Mouse (Mus musculus): ENCODE data around the gene 1700001P01Rik.
"Not testable (repeated sequence)": the region's sequence is repeated elsewhere in the genome, so short reads cannot be mapped to it uniquely, and the experiment has no call there.

The 1700001P01Rik gene

GRCm38 (mm10) chr11:97793165-97793564, 17.4 kb upstream of the 1700001P01Rik start:
- DNase-seq (ENCODE audit: low spot score in 2 of 2) = peak in 1 of 2 experiments; percentile 71

DNA sequence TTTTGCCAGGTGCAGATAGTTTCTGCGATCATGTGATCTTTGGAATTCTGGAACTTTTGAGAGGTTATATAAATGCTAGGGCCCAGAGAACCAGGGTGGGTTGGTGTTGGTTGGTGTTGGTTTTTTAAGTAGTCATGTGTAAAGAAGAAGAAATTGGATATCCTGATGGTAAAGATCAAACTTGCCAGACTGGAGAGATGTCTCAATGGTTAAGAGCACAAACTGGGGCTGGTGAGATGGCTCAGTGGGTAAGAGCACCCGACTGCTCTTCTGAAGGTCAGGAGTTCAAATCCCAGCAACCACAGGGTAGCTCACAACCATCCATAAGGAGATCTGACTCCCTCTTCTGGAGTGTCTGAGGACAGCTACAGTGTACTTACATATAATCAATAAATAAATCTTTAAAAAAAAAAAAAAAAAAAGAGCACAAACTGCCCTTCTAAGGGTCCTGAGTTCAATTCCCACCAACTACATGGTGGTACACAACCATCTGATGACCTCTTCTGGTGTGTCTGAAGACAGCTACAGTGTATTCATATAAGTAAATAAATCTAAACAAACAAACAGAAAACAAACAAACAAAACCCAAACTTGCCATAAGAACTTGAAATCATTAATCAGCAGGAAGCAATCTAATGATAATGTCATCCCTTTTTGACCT, 15.2 kb upstream of the 1700001P01Rik start:
- DNase-seq (ENCODE audit: low spot score in 2 of 2) = not testable (repeated sequence)

DNA sequence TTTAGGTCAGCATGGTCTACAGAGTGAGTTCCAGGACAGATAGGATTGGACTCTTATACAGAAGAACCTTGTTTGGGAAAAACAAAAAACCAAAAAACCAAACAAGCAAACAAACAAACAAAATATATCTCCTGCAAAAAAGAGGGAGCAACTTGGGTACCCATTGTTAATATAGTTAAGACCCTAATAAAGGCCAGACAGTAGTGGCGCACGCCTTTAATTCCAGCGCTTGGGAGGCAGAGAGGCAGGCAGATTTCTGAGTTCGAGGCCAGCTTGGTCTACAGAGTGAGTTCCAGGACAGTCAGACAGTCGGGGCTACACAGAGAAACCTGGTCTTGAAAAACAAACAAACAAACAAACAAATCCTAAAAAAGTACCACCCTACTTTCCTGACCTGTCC, 14.0 kb upstream of the 1700001P01Rik start:
- DNase-seq (ENCODE audit: low spot score in 2 of 2) = no peak

GRCm38 (mm10) chr11:97787961-97788360, 12.2 kb upstream of the 1700001P01Rik start:
- no peak for DNase-seq (ENCODE audit: low spot score in 2 of 2)

- no peak for DNase-seq (ENCODE audit: low spot score in 2 of 2)
Measured at GRCm38 (mm10) chr11:97782564-97782895, 6.8 kb upstream of the 1700001P01Rik start.

- DNase-seq (ENCODE audit: low spot score in 2 of 2) = peak; percentile 98 to 99
Measured at GRCm38 (mm10) chr11:97781832-97782563, 6.3 kb upstream of the 1700001P01Rik start, which contains the start of gene Rpl23. Gene Rpl23, minus strand, starts transcription at chr11:97782437.

GRCm38 (mm10) chr11:97781478-97781831, 5.7 kb upstream of the 1700001P01Rik start:
- DNase-seq (ENCODE audit: low spot score in 2 of 2) = no peak

DNA sequence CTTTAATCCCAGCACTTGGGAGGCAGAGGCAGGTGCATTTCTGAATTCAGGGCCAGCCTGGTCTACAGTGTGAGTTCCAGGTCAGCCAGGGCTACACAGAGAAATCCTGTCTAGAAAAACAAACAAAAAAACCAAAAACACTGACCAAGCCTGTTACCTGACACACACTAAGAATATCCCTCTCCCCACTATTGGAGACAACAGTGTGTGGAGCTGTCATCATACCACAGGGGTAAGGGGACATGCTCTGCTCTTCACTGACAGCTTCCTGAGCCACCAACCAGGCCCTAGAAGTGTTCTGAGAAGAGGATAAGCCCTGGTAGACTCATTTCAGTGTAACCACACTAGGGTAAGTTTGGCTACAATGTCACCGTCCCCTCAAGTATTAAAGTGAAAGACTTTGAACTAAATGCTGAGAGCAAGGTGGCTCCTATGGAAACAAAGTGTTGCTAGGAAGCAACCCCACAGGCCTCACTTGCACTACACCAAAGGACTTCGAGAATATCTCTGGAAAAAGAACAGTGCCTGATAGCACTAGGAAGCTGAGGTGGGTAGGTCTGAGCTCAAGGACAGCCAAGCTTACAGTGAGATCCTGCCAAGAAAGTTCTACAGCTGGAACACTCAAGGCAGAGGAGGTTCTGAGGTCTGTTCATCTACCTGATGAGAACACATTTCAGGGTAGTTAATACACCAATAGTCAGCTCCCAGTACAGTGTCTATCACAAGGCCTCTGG, 4.4 kb upstream of the 1700001P01Rik start:
- DNase-seq (ENCODE audit: low spot score in 2 of 2) = no peak

- DNase-seq (ENCODE audit: low spot score in 2 of 2) = no peak
Measured at GRCm38 (mm10) chr11:97778918-97779317, 3.2 kb upstream of the 1700001P01Rik start.

DNA sequence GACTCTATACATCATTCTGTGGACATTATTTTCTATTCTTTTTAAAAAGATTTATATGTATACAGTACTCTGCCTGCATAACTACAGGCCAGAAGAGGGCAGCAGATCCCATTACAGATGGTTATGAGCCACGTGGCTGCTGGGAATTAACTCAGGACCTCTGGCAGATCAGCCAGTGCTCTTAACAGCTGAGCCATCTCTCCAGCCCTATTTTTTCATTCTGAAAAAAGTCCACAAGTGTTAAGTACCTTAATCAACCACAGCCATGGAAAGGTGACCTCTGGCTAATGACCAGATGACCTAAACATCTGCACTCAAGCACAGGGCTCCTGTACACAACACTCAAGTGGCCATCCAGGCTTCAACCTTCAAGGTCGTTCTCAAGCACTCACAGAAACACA, 1.4 kb upstream of the 1700001P01Rik start:
- no peak for DNase-seq (ENCODE audit: low spot score in 2 of 2)

GRCm38 (mm10) chr11:97776497-97777128, 895 bp upstream of the 1700001P01Rik start:
- no peak for DNase-seq (ENCODE audit: low spot score in 2 of 2)

GRCm38 (mm10) chr11:97775186-97775585, 532 bp downstream of the 1700001P01Rik start:
- DNase-seq (ENCODE audit: low spot score in 2 of 2) = no peak

DNA sequence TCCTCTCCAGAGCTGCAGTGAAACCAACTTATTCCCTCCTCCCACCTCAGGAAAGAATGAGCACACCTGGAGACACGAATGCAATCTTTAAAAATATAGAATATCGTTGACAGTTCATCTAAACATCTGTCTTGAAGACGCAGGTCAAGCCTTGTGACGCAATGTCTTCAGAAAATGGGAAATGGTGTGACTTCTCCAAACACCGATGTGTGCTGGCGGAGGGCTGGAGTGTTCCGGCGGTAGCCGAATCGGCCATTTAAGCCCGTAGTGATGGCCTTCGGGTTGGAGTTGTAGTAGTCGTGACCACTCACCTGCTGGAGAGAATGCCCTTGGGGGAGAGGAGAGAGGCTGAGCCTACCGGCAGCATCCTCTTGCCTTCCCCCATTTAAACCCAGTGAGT, 4.3 kb downstream of the 1700001P01Rik start:
- no peak for DNase-seq (ENCODE audit: low spot score in 2 of 2)

DNA sequence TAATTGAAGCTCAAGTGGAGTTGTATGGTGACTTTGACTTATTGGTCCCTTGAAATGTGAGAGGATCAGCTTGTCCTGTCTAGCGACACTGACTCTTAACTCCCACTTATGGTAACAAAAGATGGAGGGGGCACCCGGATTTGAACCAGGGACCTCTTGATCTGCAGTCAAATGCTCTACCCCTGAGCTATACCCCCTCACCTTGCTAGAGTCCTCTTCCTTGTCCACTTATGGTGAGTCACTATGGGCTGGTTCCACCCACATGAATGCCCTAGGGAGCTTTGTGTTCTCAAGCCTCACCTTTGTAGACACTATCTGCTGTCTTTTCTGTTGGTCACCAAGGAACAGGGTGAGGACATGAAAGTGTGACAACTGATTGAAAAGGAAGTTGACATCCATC, 6.0 kb downstream of the 1700001P01Rik start:
- DNase-seq (ENCODE audit: low spot score in 2 of 2) = no peak

DNA sequence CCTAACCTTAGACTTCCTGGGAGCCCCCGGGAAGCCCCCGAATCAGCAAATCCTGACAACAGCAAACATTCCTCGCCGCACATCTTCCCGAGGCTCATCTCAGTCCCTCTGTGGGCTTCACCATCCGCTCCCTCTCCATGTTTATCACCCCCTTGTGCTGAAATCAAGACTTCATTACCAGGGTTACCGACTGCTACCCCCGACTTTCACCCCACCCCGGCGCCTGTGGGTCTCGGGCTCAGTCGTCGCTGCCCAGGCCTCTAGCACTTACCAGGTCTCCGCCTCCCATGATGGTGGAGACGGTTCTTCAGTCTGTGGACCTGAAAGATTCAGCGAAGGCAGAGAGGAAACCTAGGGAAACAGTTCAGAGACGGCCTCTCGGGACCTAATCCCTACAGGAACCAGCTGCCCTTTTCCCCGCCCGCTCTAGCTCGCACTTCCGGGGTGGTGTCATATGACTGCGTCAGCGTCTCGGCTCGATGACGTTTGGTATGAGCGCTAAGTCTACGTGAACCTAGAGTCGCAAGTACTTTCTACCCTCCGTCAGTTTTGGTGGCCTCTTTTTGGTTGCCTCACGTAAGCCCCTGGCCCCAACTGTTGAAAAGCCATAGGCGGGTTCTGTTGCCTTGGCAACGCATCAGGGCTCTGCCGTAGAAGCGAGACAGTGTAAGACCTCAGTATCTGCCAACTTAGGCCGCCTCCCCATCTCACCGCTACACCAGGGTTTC, 9.4 kb downstream of the 1700001P01Rik start, which contains the start of gene Cwc25:
Gene Cwc25, minus strand, starts transcription at position 403 of the 728 bp plus-strand sequence.
- peak; percentile 94 to 95 for DNase-seq (ENCODE audit: low spot score in 2 of 2)

- no peak for DNase-seq (ENCODE audit: low spot score in 2 of 2)
Measured at GRCm38 (mm10) chr11:97761638-97762037, 14.1 kb downstream of the 1700001P01Rik start.

DNA sequence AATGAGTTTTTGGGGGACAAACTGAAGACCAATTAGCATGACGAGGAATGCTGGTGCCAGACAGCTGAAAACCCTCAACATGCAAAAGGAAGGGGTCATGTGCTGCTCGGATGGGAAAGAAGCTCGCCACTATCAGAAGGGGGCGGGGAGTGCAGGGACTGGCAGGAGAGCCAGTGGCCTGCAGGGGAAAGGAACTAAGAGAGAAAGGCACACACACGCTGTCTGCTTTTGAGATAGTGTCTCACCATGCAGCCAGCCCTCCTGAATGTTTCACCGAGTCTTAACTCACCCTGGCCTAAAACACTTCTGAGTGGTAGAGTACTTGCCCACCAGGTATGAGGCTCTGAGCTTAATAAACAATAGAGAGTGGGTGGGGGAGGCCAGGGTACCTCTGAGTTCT, 16.8 kb downstream of the 1700001P01Rik start:
- DNase-seq (ENCODE audit: low spot score in 2 of 2) = no peak

DNA sequence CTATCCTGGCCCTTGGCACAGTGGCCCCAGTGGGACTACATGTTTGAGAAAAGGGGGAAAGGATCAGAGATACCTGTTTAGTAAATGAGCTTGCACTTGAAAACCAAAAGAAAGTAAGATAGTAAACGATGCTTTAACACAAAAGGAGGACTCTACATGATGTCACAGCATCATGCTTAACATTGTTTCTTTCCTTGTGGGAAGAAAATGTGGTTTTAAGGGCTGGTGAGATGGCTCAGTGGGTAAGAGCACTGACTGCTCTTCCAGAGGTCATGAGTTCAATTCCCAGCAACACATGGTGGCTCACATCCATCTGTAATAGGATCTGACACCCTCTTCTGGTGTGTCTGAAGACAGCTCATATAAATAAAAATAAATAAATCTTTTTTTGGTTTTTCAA, 17.6 kb downstream of the 1700001P01Rik start:
- no peak for DNase-seq (ENCODE audit: low spot score in 2 of 2)

DNA sequence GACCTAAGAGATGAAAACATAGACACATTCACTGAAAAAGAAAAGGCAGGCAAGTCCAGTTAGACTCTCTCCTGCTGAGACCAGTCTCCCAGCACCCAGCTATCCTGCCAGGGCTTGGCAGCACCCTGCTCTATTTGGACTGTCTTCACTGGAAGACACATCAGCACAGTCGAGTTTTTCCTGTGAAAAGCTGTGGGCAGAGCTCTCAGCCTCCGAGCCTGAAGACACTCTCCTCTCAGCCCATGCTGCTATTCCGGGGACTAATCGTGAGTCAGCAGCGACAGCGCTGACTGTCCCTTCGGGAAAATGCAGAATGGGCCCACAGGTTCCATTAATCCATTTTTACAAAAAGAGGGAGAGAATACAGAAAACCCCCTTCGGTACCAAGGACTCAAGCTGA, 22.4 kb downstream of the 1700001P01Rik start:
- DNase-seq (ENCODE audit: low spot score in 2 of 2) = no peak

DNA sequence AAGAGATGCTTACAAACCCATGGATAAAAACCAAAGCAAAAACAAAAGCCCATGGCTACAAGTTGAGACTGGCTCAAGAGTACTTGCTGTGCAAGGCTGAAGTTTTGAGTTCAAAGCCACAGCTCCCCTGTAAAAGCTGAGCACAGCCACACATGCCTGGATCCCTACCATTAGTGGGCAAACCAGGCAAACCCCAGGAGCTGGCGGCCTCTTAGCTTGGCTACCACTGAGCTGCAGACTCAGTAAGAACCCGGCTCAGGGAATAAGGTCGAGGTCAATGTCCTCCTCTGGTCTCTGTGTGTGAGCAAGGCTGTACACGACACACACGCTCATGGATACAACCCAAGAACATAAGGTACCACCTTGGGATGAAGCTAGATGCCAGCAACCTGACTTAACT, 27.2 kb downstream of the 1700001P01Rik start:
- no peak for DNase-seq (ENCODE audit: low spot score in 2 of 2)

- DNase-seq (ENCODE audit: low spot score in 2 of 2) = no peak
Measured at GRCm38 (mm10) chr11:97747773-97748172, 27.9 kb downstream of the 1700001P01Rik start.

DNA sequence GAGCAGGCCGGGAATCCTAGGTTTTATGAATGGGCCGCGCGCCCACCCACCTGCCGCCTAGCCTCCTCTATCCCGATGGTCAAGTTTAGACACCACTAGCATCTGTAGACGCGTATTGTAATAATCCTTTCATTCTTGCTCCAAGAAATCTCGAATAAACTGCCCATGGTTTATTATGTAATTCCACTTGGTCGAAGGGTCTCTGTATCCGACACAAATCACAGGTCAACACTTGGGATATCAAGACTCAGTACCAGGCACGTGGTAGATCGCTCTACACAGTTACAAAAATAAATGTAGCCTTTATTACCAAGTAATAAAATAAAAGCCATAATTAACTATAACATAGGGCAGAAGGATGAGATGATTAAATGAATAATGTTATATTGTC, 30.4 kb downstream of the 1700001P01Rik start:
- no peak for DNase-seq (ENCODE audit: low spot score in 2 of 2)
